Mouse (Mus musculus) neural tube, embryonic 11.5 days (tissue): Measurements from ENCODE around the gene Carmil1. TPM values are rescaled to one million over a fixed set of nuclear protein-coding genes. Genes with fewer than 3 reads are reported as not detected.

Source experiments
- ATAC-seq: fragments of 200-750 bp; cut with Nextera tagmentation; 2 replicates; pipeline ENCODE4 v1.8.0; 2017; ENCODE audit warnings: moderate number of reproducible peaks, mild to moderate bottlenecking, moderate TSS enrichment, moderate library complexity; ENCODE audit not compliant: insufficient read depth, low FRiP score, low TSS enrichment
- DNase-seq: peaks from one replicate; pipeline ENCODE4 v3.0.0-alpha.2; 2015; ENCODE audit warnings: low spot score
- H3K27ac ChIP-seq: fragments of 300-500 bp; sonication (generic); 2 replicates; pipeline ENCODE4 v1.5.1; 2014; ENCODE audit warnings: low read depth, mild to moderate bottlenecking, low read length
- H3K27me3 ChIP-seq: fragments of 300-500 bp; sonication (generic); 2 replicates; pipeline ENCODE4 v1.6.1; 2014; ENCODE audit warnings: mild to moderate bottlenecking, low read length, mixed read lengths; ENCODE audit not compliant: control insufficient read depth, insufficient read depth
- H3K36me3 ChIP-seq: fragments of 300-500 bp; sonication (generic); 2 replicates; pipeline ENCODE4 v1.6.1; 2014; ENCODE audit warnings: mild to moderate bottlenecking, low read length, moderate library complexity, mixed read lengths; ENCODE audit not compliant: control insufficient read depth, insufficient read depth
- H3K4me1 ChIP-seq: fragments of 300-500 bp; sonication (generic); 2 replicates; pipeline ENCODE4 v1.6.1; 2014; ENCODE audit warnings: low read length, mixed read lengths; ENCODE audit not compliant: control insufficient read depth, insufficient read depth
- H3K4me2 ChIP-seq: fragments of 300-500 bp; sonication (generic); 2 replicates; pipeline ENCODE4 v1.6.1; 2014; ENCODE audit warnings: low read depth, mild to moderate bottlenecking, moderate library complexity
- H3K4me3 ChIP-seq: fragments of 300-500 bp; sonication (generic); 2 replicates; pipeline ENCODE4 v1.5.1; 2014; ENCODE audit warnings: low read depth, low read length
- H3K9ac ChIP-seq: fragments of 300-500 bp; sonication (generic); 2 replicates; pipeline ENCODE4 v1.6.1; 2014; ENCODE audit warnings: mild to moderate bottlenecking, low read length
- H3K9me3 ChIP-seq: fragments of 300-500 bp; sonication (generic); 2 replicates; pipeline ENCODE4 v1.6.1; 2016; ENCODE audit warnings: low read length; ENCODE audit not compliant: control insufficient read depth
- WGBS: fragments of 180-500 bp; shearing (Covaris S2); extraction: QIAGEN DNeasy Blood & Tissue Kit; methylation state at CpG from one replicate; pipeline ENCODE4 v1.1.7; 2014; 5-methylcytosine and 5-hydroxymethylcytosine counted together
- polyA plus RNA-seq: library from polyadenylated mRNA; unstranded; fragments of >200 nt; fragmentation: Nextera tagmentation; extraction: Ambion mirVana; gene quantifications from 2 replicates; pipeline ENCODE4 v1.2.1, GENCODE M21; 2014

The Carmil1 gene
- polyA plus RNA-seq, 1 experiment from 2014 or later: 20.7 TPM

DNA sequence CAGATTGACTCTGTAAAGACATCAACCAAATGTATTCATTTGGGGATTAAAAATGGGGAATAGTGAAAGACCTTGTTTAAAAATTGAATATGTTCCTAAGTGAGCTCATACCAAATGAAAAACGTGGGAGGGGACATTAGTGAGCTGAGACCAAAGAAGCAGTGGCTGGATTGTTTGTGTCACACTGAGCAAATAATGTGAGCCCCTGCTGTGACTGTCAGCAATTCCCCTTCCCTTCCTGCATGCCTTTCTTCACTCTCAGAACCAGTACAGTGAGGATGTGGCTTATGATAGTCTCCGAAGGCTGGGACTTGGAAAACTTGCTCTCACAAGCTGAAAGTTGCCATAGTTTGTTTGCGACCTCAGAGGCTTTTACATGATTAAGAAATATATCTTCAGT, 295.5 kb downstream of the Carmil1 start:
- 39% methylated on average over 3 of the region's 3 CpGs for WGBS
- no peak overlapping the region for H3K27ac ChIP-seq
- no peaks in the 10 kb centered on the region for H3K4me1 ChIP-seq
- H3K4me2 ChIP-seq: no peak overlapping the region
- no peak overlapping the region for H3K9ac ChIP-seq
- no peaks in the 10 kb centered on the region for H3K9me3 ChIP-seq
- no peaks in the 10 kb centered on the region for H3K36me3 ChIP-seq
- ATAC-seq (no peak), DNase-seq (no peak)
- H3K4me3 ChIP-seq: no peak overlapping the region
- H3K27me3 ChIP-seq: no peaks in the 10 kb centered on the region

DNA sequence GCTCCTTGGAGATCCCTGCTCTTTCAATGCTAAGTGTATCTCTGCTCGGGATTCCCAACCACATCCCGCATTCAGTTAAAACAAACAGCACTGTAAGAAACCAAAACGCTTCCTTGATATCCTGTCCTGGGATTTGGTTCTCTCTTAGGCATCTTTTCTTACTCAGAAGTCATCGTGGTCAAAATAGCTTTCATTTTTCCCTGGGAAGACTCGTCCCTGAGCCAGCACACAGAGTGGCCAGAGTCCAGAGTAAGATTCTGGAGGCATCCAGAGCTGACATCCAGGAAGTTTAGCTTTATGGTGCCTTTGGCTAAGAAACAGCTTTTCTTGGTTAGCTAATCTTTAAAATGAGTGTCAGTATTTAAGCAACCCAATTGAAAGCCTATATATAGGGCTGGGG, 308.3 kb downstream of the Carmil1 start:
- H3K27me3 ChIP-seq: no peaks in the 10 kb centered on the region
- ATAC-seq (no peak), DNase-seq (no peak)
- WGBS: 81% methylated on average over 5 of the region's 5 CpGs
- H3K27ac ChIP-seq: no peak overlapping the region
- H3K4me3 ChIP-seq: no peak overlapping the region
- no peaks in the 10 kb centered on the region for H3K36me3 ChIP-seq
- no peak overlapping the region for H3K4me2 ChIP-seq
- H3K4me1 ChIP-seq: no peaks in the 10 kb centered on the region
- no peak overlapping the region for H3K9ac ChIP-seq
- no peaks in the 10 kb centered on the region for H3K9me3 ChIP-seq

- no peak overlapping the region for H3K9ac ChIP-seq
- no peak overlapping the region for H3K4me3 ChIP-seq
- ATAC-seq (no peak), DNase-seq (no peak)
- H3K4me1 ChIP-seq: no peaks in the 10 kb centered on the region
- H3K4me2 ChIP-seq: no peak overlapping the region
- H3K9me3 ChIP-seq: no peaks in the 10 kb centered on the region
- WGBS: 76% methylated on average over 2 of the region's 2 CpGs
- no peaks in the 10 kb centered on the region for H3K36me3 ChIP-seq
- no peaks in the 10 kb centered on the region for H3K27me3 ChIP-seq
- no peak overlapping the region for H3K27ac ChIP-seq
These were observed 308.7 kb downstream of the Carmil1 start for GRCm38 (mm10) chr13:23971870-23972269.

DNA sequence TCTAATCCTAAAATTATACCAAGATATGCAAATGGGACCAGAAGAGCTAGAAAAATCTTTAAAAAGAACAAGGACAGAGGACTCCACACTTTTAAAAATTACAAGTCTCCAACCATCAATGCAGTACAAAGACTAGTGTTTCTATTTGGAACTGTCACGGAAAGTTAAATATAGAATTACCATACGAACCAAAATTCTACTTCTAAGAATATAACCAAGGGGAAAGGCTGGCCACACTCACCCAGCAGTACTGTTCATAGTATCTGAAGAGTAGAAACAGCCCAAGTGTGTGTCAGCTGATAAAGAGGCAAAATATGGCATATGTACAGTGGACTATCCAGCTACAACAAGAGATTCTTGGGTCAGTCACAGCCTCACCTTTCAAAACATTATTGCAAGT, 315.7 kb downstream of the Carmil1 start:
- H3K9ac ChIP-seq: no peak overlapping the region
- no peak overlapping the region for H3K4me2 ChIP-seq
- no peaks in the 10 kb centered on the region for H3K9me3 ChIP-seq
- H3K27ac ChIP-seq: no peak overlapping the region
- 92% methylated on average over 2 of the region's 2 CpGs for WGBS
- no peaks in the 10 kb centered on the region for H3K36me3 ChIP-seq
- DNase-seq: no peak
- no peak overlapping the region for H3K4me3 ChIP-seq
- no peaks in the 10 kb centered on the region for H3K4me1 ChIP-seq
- H3K27me3 ChIP-seq: no peaks in the 10 kb centered on the region
- ATAC-seq: no peak

Other genes starting within 250 kb of the Carmil1 start
- 0.19 and 0.34 TPM in 2 replicates for gene Cmah, start 46.6 kb upstream of the Carmil1 start, polyA plus RNA-seq